In genomic region chr5:84853622-84854021, GRCm38 (mm10) we compare ENCODE assay signal across 22 mouse cellular contexts.
DNase-seq lines count a peak whose midpoint lies in the region; ATAC-seq and TF ChIP-seq lines count a peak whose summit lies in the region.
"Had no signal": no experiment of that assay in that cellular context is flagged by ENCODE, and none has a peak within 500 bp of the region (broad histone marks: within the 10 kb centered on the region; RNA-seq: fewer than 3 reads in every experiment).

No protein-coding gene starts in this region.

- DNase-seq in embryo, embryonic 11 days = peak; percentile 7
- DNase-seq in embryo, embryonic 9.5 days (ENCODE audit: extremely low spot score) = no peak
- DNase-seq in liver (no peak), G1E (ENCODE audit: low spot score) (no peak)
- no peak for DNase-seq in natural killer cell, adult 2 months (ENCODE audit: low spot score in 2 of 2)
- DNase-seq in adrenal gland, postnatal 10 days = no peak
- DNase-seq: cerebellum, postnatal 10 days; gastrocnemius, postnatal 36 days; heart, postnatal 4 days; thymus, adult 2 months had no signal

- no peaks in the 10 kb centered on the region for H3K4me1 ChIP-seq in liver, embryonic 12.5 days
- no peaks in the 10 kb centered on the region for H3K4me1 ChIP-seq in G1E (ENCODE audit: insufficient read depth, low read depth, low read length)
- peaks cover 14% of the 10 kb centered on the region for H3K4me1 ChIP-seq in forebrain, embryonic 15.5 days
- H3K4me1 ChIP-seq: embryonic facial prominence, embryonic 13.5 days; heart, embryonic 13.5 days; limb, embryonic 12.5 days; lung, embryonic 15.5 days had no signal

- ATAC-seq in liver, embryonic 12.5 days = peak; percentile 68; the same call in 1 of the 2 replicates
- ATAC-seq in G1E (ENCODE audit: extremely low read depth, insufficient number of reproducible peaks, low FRiP score, poor library complexity, severe bottlenecking) = 0 out of 2 replicates have a peak, but pooled peaks have one; percentile 8
- ATAC-seq in forebrain, embryonic 15.5 days (replicated peaks) = peak; percentile 49; the same call in 1 of the 2 replicates
- ATAC-seq: intestine, postnatal 0 days had no signal

- WGBS in liver, embryonic 12.5 days (ENCODE audit: insufficient replicate concordance) = 51% methylated on average over 1 of the region's 1 CpGs
- WGBS in forebrain, embryonic 15.5 days = 41% methylated on average over 1 of the region's 1 CpGs

- TF ChIP-seq CTCF in G1E (IDR thresholded peaks at IDR 0.05; ENCODE audit: low read depth, low read length) = no peak

- H3K9ac ChIP-seq in liver, embryonic 12.5 days = no peak overlapping the region
- H3K9ac ChIP-seq in forebrain, embryonic 15.5 days (replicated peaks) = no peak overlapping the region
- H3K9ac ChIP-seq: embryonic facial prominence, embryonic 13.5 days; heart, embryonic 13.5 days; limb, embryonic 12.5 days; lung, embryonic 15.5 days had no signal

- no peak overlapping the region for H3K4me2 ChIP-seq in liver, embryonic 12.5 days
- H3K4me2 ChIP-seq in forebrain, embryonic 15.5 days (replicated peaks) = no peak overlapping the region
- H3K4me2 ChIP-seq: embryonic facial prominence, embryonic 13.5 days; heart, embryonic 13.5 days; limb, embryonic 12.5 days; lung, embryonic 15.5 days had no signal

- no peak overlapping the region for H3K27ac ChIP-seq in liver, embryonic 12.5 days
- no peak overlapping the region for H3K27ac ChIP-seq in forebrain, embryonic 15.5 days (replicated peaks)
- H3K27ac ChIP-seq: embryonic facial prominence, embryonic 13.5 days; heart, embryonic 13.5 days; kidney, postnatal 0 days; layer of hippocampus, adult 2 months; left cerebral cortex, adult 2 months; limb, embryonic 12.5 days; lung, embryonic 15.5 days had no signal

- no peak overlapping the region for H3K4me3 ChIP-seq in liver, embryonic 12.5 days
- H3K4me3 ChIP-seq in G1E (ENCODE audit: low read depth, low read length) = no peak overlapping the region
- H3K4me3 ChIP-seq in forebrain, embryonic 15.5 days = no peak overlapping the region
- H3K4me3 ChIP-seq: embryonic facial prominence, embryonic 13.5 days; heart, embryonic 13.5 days; layer of hippocampus, adult 2 months; left cerebral cortex, adult 2 months; limb, embryonic 12.5 days; lung, embryonic 15.5 days; myocyte had no signal

- no peaks in the 10 kb centered on the region for H3K36me3 ChIP-seq in liver, embryonic 12.5 days
- no peaks in the 10 kb centered on the region for H3K36me3 ChIP-seq in G1E (replicated peaks)
- no peaks in the 10 kb centered on the region for H3K36me3 ChIP-seq in forebrain, embryonic 15.5 days
- H3K36me3 ChIP-seq: embryonic facial prominence, embryonic 13.5 days; heart, embryonic 13.5 days; limb, embryonic 12.5 days; lung, embryonic 15.5 days had no signal

- H3K9me3 ChIP-seq in liver, embryonic 12.5 days (replicated peaks) = no peaks in the 10 kb centered on the region
- no peaks in the 10 kb centered on the region for H3K9me3 ChIP-seq in G1E (replicated peaks)
- H3K9me3 ChIP-seq in forebrain, embryonic 15.5 days = no peaks in the 10 kb centered on the region
- H3K9me3 ChIP-seq: embryonic facial prominence, embryonic 13.5 days; heart, embryonic 13.5 days; limb, embryonic 12.5 days; lung, embryonic 15.5 days had no signal

- no peaks in the 10 kb centered on the region for H3K27me3 ChIP-seq in liver, embryonic 12.5 days (replicated peaks)
- no peaks in the 10 kb centered on the region for H3K27me3 ChIP-seq in G1E (ENCODE audit: insufficient read depth, low read length)
- no peaks in the 10 kb centered on the region for H3K27me3 ChIP-seq in forebrain, embryonic 15.5 days
- H3K27me3 ChIP-seq: CH12.LX; embryonic facial prominence, embryonic 13.5 days; heart, embryonic 13.5 days; limb, embryonic 12.5 days; lung, embryonic 15.5 days had no signal

Comparison
In these comparisons a context has a peak if more than half of its experiments do, and no peak if none do; other contexts are left out.
1. ATAC-seq: peak in every context shown above with its lines; median percentile 68 in liver, embryonic 12.5 days; 49 in forebrain, embryonic 15.5 days; 8 in G1E.